Comparison of ENCODE assay signal across 20 mouse cellular contexts in genomic region chrX:98860167-98860566, GRCm38 (mm10). TPM values are rescaled to one million over a fixed set of nuclear protein-coding genes. Genes with fewer than 3 reads are reported as not detected.
DNase-seq lines count a peak whose midpoint lies in the region; ATAC-seq and TF ChIP-seq lines count a peak whose summit lies in the region.
"Had no signal": no experiment of that assay in that cellular context is flagged by ENCODE, and none has a peak within 500 bp of the region (broad histone marks: within the 10 kb centered on the region; RNA-seq: fewer than 3 reads in every experiment).

No protein-coding gene starts in this region.

- H3K4me1 ChIP-seq in kidney, postnatal 0 days (replicated peaks; ENCODE audit: insufficient read depth, low read length): no peaks in the 10 kb centered on the region
- no peaks in the 10 kb centered on the region for H3K4me1 ChIP-seq in lung, embryonic 16.5 days (replicated peaks; ENCODE audit: control insufficient read depth, insufficient read depth, low read length)
- H3K4me1 ChIP-seq in lung, adult 2 months (ENCODE audit: control insufficient read depth, insufficient read depth, low read length): no peaks in the 10 kb centered on the region; the same call in 1 of the 2 replicates
- H3K4me1 ChIP-seq: forebrain, embryonic 15.5 days; limb, embryonic 10.5 days; liver, embryonic 15.5 days; midbrain, embryonic 12.5 days had no signal

- no peak for TF ChIP-seq CTCF in kidney, postnatal 0 days (IDR thresholded peaks at IDR 0.05; ENCODE audit: low read depth)
- TF ChIP-seq CTCF in lung, adult 2 months (IDR thresholded peaks at IDR 0.05; ENCODE audit: insufficient read depth, low read length): no peak

- DNase-seq in kidney, postnatal 0 days (ENCODE audit: low spot score): peak; percentile 12
- DNase-seq in kidney, adult 18-20 months: no peak
- DNase-seq in lung, adult 2 months: no peak
- peak; percentile 7 for DNase-seq in lung, postnatal 10 days
- peak; percentile 6 for DNase-seq in telencephalon, adult 2 months (ENCODE audit: low read depth, low spot score)
- no peak for DNase-seq in adrenal gland, postnatal 14 days
- DNase-seq in ovary, adult 18-20 months (ENCODE audit: low spot score): no peak
- DNase-seq: adrenal gland, adult 8-10 months; cerebellum, postnatal 14 days; gastrocnemius, adult 2 months; heart, adult 2 months; heart, postnatal 14 days; kidney, postnatal 25 days; spleen, adult 18-20 months had no signal

- no peak for TF ChIP-seq POLR2A in lung, adult 2 months (IDR thresholded peaks at IDR 0.05; ENCODE audit: borderline replicate concordance, extremely low read depth, low read depth, low read length)

- H3K27ac ChIP-seq in kidney, postnatal 0 days: no peak overlapping the region
- no peak overlapping the region for H3K27ac ChIP-seq in lung, embryonic 16.5 days (ENCODE audit: low read length)
- H3K27ac ChIP-seq: forebrain, embryonic 15.5 days; gastrocnemius, adult 2 months; heart, adult 2 months; limb, embryonic 10.5 days; liver, embryonic 15.5 days; midbrain, embryonic 12.5 days had no signal

- no peaks in the 10 kb centered on the region for H3K9me3 ChIP-seq in kidney, postnatal 0 days (replicated peaks; ENCODE audit: low read length)
- H3K9me3 ChIP-seq in lung, embryonic 16.5 days (ENCODE audit: control insufficient read depth, low read length): no peaks in the 10 kb centered on the region
- H3K9me3 ChIP-seq: forebrain, embryonic 15.5 days; G1E; limb, embryonic 10.5 days; liver, embryonic 15.5 days; midbrain, embryonic 12.5 days had no signal

- H3K9ac ChIP-seq in kidney, postnatal 0 days (ENCODE audit: low read depth, low read length): no peak overlapping the region
- no peak overlapping the region for H3K9ac ChIP-seq in lung, embryonic 16.5 days (ENCODE audit: low read length)
- H3K9ac ChIP-seq: forebrain, embryonic 15.5 days; liver, embryonic 15.5 days; midbrain, embryonic 12.5 days had no signal

- H3K27me3 ChIP-seq in kidney, postnatal 0 days (ENCODE audit: insufficient read depth, low read length): no peaks in the 10 kb centered on the region
- H3K27me3 ChIP-seq in lung, embryonic 16.5 days (ENCODE audit: control insufficient read depth, insufficient read depth, low read depth, low read length): no peaks in the 10 kb centered on the region; the same call in 1 of the 2 replicates
- H3K27me3 ChIP-seq: forebrain, embryonic 15.5 days; liver, embryonic 15.5 days; midbrain, embryonic 12.5 days had no signal

- WGBS in kidney, postnatal 0 days: 42% methylated on average over 5 of the region's 5 CpGs
- 49% methylated on average over 5 of the region's 5 CpGs for WGBS in lung, embryonic 16.5 days
- 52% methylated on average over 5 of the region's 5 CpGs for WGBS in lung, adult 2 months

- no peak for ATAC-seq in kidney, postnatal 0 days (replicated peaks; ENCODE audit: low FRiP score, low read depth)
- ATAC-seq in lung, embryonic 16.5 days (ENCODE audit: low read depth): peak; percentile 59; the same call in 1 of the 2 replicates
- ATAC-seq: forebrain, embryonic 15.5 days had no signal

- H3K4me3 ChIP-seq in kidney, postnatal 0 days (replicated peaks; ENCODE audit: low read depth, low read length): no peak overlapping the region
- no peak overlapping the region for H3K4me3 ChIP-seq in lung, embryonic 16.5 days (ENCODE audit: low read length)
- H3K4me3 ChIP-seq in lung, adult 2 months (replicated peaks; ENCODE audit: extremely low read depth, low read depth, low read length): no peak overlapping the region
- H3K4me3 ChIP-seq: forebrain, embryonic 15.5 days; gastrocnemius, adult 2 months; heart, adult 2 months; limb, embryonic 10.5 days; liver, embryonic 15.5 days; midbrain, embryonic 12.5 days had no signal

- H3K4me2 ChIP-seq in kidney, postnatal 0 days (ENCODE audit: low read length): no peak overlapping the region
- H3K4me2 ChIP-seq in lung, embryonic 16.5 days (ENCODE audit: low read depth, low read length): no peak overlapping the region
- H3K4me2 ChIP-seq: forebrain, embryonic 15.5 days; liver, embryonic 15.5 days; midbrain, embryonic 12.5 days had no signal

- no peaks in the 10 kb centered on the region for H3K36me3 ChIP-seq in kidney, postnatal 0 days (ENCODE audit: insufficient read depth, low read length)
- H3K36me3 ChIP-seq in lung, embryonic 16.5 days (ENCODE audit: control insufficient read depth, insufficient read depth, low read length): no peaks in the 10 kb centered on the region
- H3K36me3 ChIP-seq: forebrain, embryonic 15.5 days; G1E; limb, embryonic 10.5 days; liver, embryonic 15.5 days; midbrain, embryonic 12.5 days had no signal

RNA-seq across cellular contexts. Expression of gene Ophn1, which starts 30.7 kb away (rescaled TPM):
- 10.9 and 13.0 TPM in 2 replicates for polyA plus RNA-seq in kidney, postnatal 0 days (2015; fragmentation: Nextera tagmentation; extraction: Ambion mirVana)
- polyA plus RNA-seq in lung, embryonic 16.5 days (2015; fragmentation: Nextera tagmentation; extraction: Ambion mirVana): 19.1 and 19.3 TPM in 2 replicates
- 6.0 and 10.6 TPM in 2 replicates for polyA plus RNA-seq in lung, adult 2 months (2012; rRNA removed)
- total RNA-seq in adrenal gland, postnatal 14 days (2021): 26.9 and 30.3 TPM in 2 replicates
- polyA plus RNA-seq: G1E had no signal

Comparison
In these comparisons a context has a peak if more than half of its experiments do, and no peak if none do; other contexts are left out.
1. DNase-seq: peak in kidney, postnatal 0 days (single experiment), lung, postnatal 10 days (single experiment) and telencephalon, adult 2 months (single experiment); none in kidney, adult 18-20 months (single experiment), lung, adult 2 months (single experiment), adrenal gland, postnatal 14 days (single experiment) and ovary, adult 18-20 months (single experiment).